Mouse (Mus musculus) liver, adult 2 months (tissue): ENCODE measurements around the gene Igflr1. TPM values are rescaled to one million over a fixed set of nuclear protein-coding genes. Genes with fewer than 3 reads are reported as not detected.

Experiments used
- DNase-seq: peaks from one replicate; pipeline ENCODE4 v3.0.0-alpha.2; 2011; ENCODE audit warnings: low read depth, low spot score; ENCODE audit errors: extremely low read depth
- H3K27ac ChIP-seq: fragments of 200-500 bp; replicated peaks from 2 replicates; pipeline ENCODE4 v1.5.1; 2012; ENCODE audit warnings: low read depth, mild to moderate bottlenecking, control low read depth, inconsistent platforms, low read length; ENCODE audit not compliant: insufficient read depth
- H3K27me3 ChIP-seq: fragments of 200-500 bp; 2 replicates; pipeline ENCODE4 v1.6.1; 2012; ENCODE audit warnings: mild to moderate bottlenecking, moderate library complexity, low read length, inconsistent platforms; ENCODE audit not compliant: control insufficient read depth, insufficient read depth
- H3K36me3 ChIP-seq: fragments of 200-500 bp; 2 replicates; pipeline ENCODE4 v1.6.1; 2012; ENCODE audit warnings: low read length, inconsistent platforms; ENCODE audit not compliant: control insufficient read depth, insufficient read depth
- H3K4me1 ChIP-seq: fragments of 200-500 bp; 2 replicates; pipeline ENCODE4 v1.6.1; 2011; ENCODE audit warnings: low read length; ENCODE audit not compliant: control insufficient read depth, insufficient read depth
- H3K4me3 ChIP-seq: fragments of 200-500 bp; 2 replicates; pipeline ENCODE4 v1.5.1; 2011; ENCODE audit warnings: low read depth, mild to moderate bottlenecking, control low read depth, low read length, moderate library complexity; ENCODE audit not compliant: insufficient read depth
- H3K79me2 ChIP-seq: fragments of 200-500 bp; 2 replicates; pipeline ENCODE4 v1.6.1; 2012; ENCODE audit warnings: inconsistent platforms, mild to moderate bottlenecking, low read length, moderate library complexity; ENCODE audit not compliant: control insufficient read depth, insufficient read depth
- H3K9ac ChIP-seq: fragments of 200-500 bp; 2 replicates; pipeline ENCODE4 v1.6.1; 2012; ENCODE audit warnings: low read depth, mild to moderate bottlenecking, control low read depth, inconsistent platforms, low read length
- CTCF ChIP-seq: fragments of 200-500 bp; IDR thresholded peaks from 2 replicates; pipeline ENCODE4 v1.5.1; 2011; ENCODE audit warnings: low read depth, low read length, control low read depth
- POLR2A ChIP-seq: fragments of 200-500 bp; IDR thresholded peaks from 2 replicates; pipeline ENCODE4 v1.6.1; 2011; ENCODE audit warnings: low read length, control low read depth; ENCODE audit not compliant: insufficient read depth; ENCODE audit errors: extremely low read depth
- WGBS: fragments of 180-500 bp; shearing (Covaris S2); methylation state at CpG from one replicate; pipeline ENCODE4 v1.1.7; 2018; 5-methylcytosine and 5-hydroxymethylcytosine counted together
- polyA plus RNA-seq: library from polyadenylated mRNA; depleted of rRNA; stranded (reverse); fragments of >200 nt; gene quantifications from 2 replicates; pipeline ENCODE4 v1.2.3, GENCODE M21; 2012
- total RNA-seq: library from RNA; depleted of rRNA; stranded (reverse); fragments of >200 nt; gene quantifications from 2 replicates; pipeline ENCODE4 v1.2.3, GENCODE M21; 2014

The Igflr1 gene
- total and polyA plus RNA-seq, 2 experiments = 0.55 to 4.2 TPM

DNA sequence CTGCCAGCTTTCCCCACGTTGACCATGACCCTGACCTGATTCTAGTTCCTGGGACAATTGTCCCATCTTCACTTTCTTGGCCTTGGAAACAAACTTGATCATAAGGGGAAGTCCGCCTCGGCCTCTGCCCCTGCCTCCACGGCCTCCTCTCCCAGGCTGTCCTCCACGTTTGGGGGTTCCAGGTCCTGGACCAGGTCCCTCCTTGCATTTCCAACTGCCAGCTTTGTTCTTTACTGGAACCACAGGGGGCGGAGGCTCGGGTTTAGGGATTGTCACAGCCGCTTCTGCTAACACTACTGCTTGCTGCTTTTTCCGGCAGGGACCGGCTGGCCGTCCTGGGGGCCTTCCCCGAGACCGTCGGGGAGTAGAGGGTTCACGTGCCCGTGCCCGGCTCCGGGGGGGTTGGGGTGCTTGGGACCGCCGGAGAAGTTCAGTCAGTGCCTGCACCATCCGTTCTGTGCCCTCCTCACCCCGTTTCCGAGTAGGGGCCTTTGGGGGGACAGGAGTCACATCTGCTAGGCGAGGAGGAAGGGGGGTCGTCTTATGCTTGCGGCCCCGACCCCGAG, 21.3 kb downstream of the Igflr1 start:
- H3K36me3 ChIP-seq = peaks cover 8% of the 10 kb centered on the region
- 89% methylated on average over 28 of the region's 28 CpGs for WGBS
- TF ChIP-seq POLR2A (no peak), CTCF (no peak)
- no peak overlapping the region for H3K4me3 ChIP-seq
- H3K27me3 ChIP-seq = no peaks in the 10 kb centered on the region
- DNase-seq = no peak
- peaks cover 7% of the 10 kb centered on the region; the same call in 1 of the 2 replicates for H3K4me1 ChIP-seq
- H3K79me2 ChIP-seq = peaks cover 25% of the 10 kb centered on the region
- H3K27ac ChIP-seq = no peak overlapping the region
- no peak overlapping the region for H3K9ac ChIP-seq

GRCm38 (mm10) chr7:30587842-30588667, 22.8 kb downstream of the Igflr1 start:
- Histone ChIP-seq H3K36me3 (no peaks in the 10 kb centered on the region; the same call in 1 of the 2 replicates), H3K79me2 (peaks cover 23% of the 10 kb centered on the region), H3K9ac (peak overlapping the region; percentile 99), H3K27me3 (no peaks in the 10 kb centered on the region), H3K27ac (peak overlapping the region; percentile 90), H3K4me1 (peaks cover 7% of the 10 kb centered on the region; the same call in 1 of the 2 replicates), H3K4me3 (peak overlapping the region; percentile 93)
- peak; percentile 38 for DNase-seq
- 0% methylated on average over 63 of the region's 67 CpGs for WGBS
- no peak for TF ChIP-seq CTCF
- no peak for TF ChIP-seq POLR2A

- Histone ChIP-seq H3K27me3 (no peaks in the 10 kb centered on the region), H3K79me2 (peaks cover 21% of the 10 kb centered on the region), H3K4me1 (peaks cover 7% of the 10 kb centered on the region; the same call in 1 of the 2 replicates), H3K4me3 (peak within 1 kb of the TSS; percentile 93), H3K27ac (peak within 1 kb of the TSS; percentile 91), H3K9ac (peak within 1 kb of the TSS; percentile 99), H3K36me3 (no peaks in the 10 kb centered on the region)
- TF ChIP-seq POLR2A = peak; percentile 79
- no peak for TF ChIP-seq CTCF
- peak; percentile 98 for DNase-seq
- WGBS = 1% methylated on average over 58 of the region's 68 CpGs
Observed at GRCm38 (mm10) chr7:30588676-30589434, 23.6 kb downstream of the Igflr1 start, which contains the start of gene Kmt2b. Gene Kmt2b (minus strand): TSS chr7:30588726.

DNA sequence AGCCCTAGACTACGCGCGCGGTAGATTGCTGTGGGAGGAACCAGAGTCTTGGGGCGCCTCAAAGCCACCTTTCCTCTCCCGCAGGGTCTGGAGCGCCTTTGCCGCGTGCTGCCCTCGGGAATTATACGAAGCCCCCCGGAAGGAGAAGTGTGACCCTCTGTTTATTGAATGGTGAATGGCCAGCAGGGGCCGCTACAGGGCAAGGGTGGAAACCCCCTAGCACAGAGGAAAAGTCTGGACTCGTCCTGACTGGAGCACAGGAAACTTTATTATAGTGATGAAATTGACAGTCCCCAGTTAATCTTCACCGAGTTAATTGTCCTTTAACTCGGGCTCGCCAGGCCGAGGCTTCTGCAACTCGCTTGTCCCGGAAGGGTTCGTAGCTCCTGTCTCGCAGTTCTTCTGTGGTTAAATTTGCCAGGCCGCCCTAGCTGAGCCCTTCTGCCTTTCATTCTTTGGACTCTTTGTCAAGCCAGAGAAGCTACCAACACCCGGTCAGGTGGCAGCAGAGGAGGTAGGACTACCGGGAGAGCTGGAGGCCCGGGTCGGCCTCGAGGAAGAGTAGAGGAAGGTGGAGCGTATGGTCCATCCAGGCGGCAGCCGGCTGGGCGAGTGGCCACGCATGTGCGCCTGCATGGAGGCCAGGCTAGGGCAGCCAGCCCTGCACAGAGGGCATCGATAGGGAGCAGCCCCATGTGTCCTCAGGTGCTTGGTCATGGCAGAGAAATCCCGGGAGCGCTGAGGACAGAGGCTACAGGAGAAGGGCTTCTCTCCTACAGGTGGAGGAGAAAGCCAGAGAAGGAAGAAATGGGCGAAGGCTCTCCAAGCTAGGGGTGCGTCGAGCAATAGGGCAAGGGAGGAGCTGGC, 24.4 kb downstream of the Igflr1 start:
- 8% methylated on average over 40 of the region's 40 CpGs for WGBS

More for the DNA sequence above, 24.4 kb downstream of the Igflr1 start:
- peak overlapping the region; percentile 91 for H3K27ac ChIP-seq
- peak; percentile 83 for DNase-seq
- H3K4me3 ChIP-seq = peak overlapping the region; percentile 68
- peaks cover 7% of the 10 kb centered on the region; the same call in 1 of the 2 replicates for H3K4me1 ChIP-seq
- no peak for TF ChIP-seq POLR2A
- TF ChIP-seq CTCF = peak; percentile 87
- H3K79me2 ChIP-seq = peaks cover 16% of the 10 kb centered on the region
- H3K9ac ChIP-seq = peak overlapping the region; percentile 75
- H3K36me3 ChIP-seq = no peaks in the 10 kb centered on the region
- H3K27me3 ChIP-seq = no peaks in the 10 kb centered on the region
